Mouse (Mus musculus): Measurements from ENCODE around the gene Slc25a39.
A peak's percentile ranks its signal among the peaks of the same experiment; 100 is the strongest.
"Not testable (repeated sequence)": the region's sequence is repeated elsewhere in the genome, so short reads cannot be mapped to it uniquely, and the experiment has no call there.

The Slc25a39 gene

GRCm38 (mm10) chr11:102393719-102394420 lies 13.9 kb downstream of the Slc25a39 start:
- no peak for DNase-seq

- peak; percentile 40 to 57 for DNase-seq
Measured at GRCm38 (mm10) chr11:102393238-102393634, 14.5 kb downstream of the Slc25a39 start, which contains the start of gene Rundc3a. Rundc3a (plus strand) TSS chr11:102393403.

GRCm38 (mm10) chr11:102392441-102393237 lies 15.1 kb downstream of the Slc25a39 start:
- DNase-seq, result no peak

- not testable (repeated sequence) for DNase-seq
Measured at GRCm38 (mm10) chr11:102389436-102389835, 18.3 kb downstream of the Slc25a39 start.

GRCm38 (mm10) chr11:102386121-102386520 lies 21.6 kb downstream of the Slc25a39 start:
- DNase-seq, result no peak

GRCm38 (mm10) chr11:102385075-102385474 lies 22.7 kb downstream of the Slc25a39 start:
- no peak for DNase-seq

GRCm38 (mm10) chr11:102384418-102384817 lies 23.3 kb downstream of the Slc25a39 start:
- DNase-seq, result no peak

- DNase-seq, result no peak
Measured at GRCm38 (mm10) chr11:102383365-102384136, 24.2 kb downstream of the Slc25a39 start.

GRCm38 (mm10) chr11:102382794-102383193 lies 25.0 kb downstream of the Slc25a39 start:
- no peak for DNase-seq

GRCm38 (mm10) chr11:102381341-102382100 lies 26.2 kb downstream of the Slc25a39 start:
- no peak for DNase-seq

- no peak for DNase-seq
Measured at GRCm38 (mm10) chr11:102380091-102380490, 27.7 kb downstream of the Slc25a39 start.

- no peak for DNase-seq
Measured at GRCm38 (mm10) chr11:102377186-102377585, 30.6 kb downstream of the Slc25a39 start.

GRCm38 (mm10) chr11:102376196-102376835 lies 31.4 kb downstream of the Slc25a39 start:
- DNase-seq, result no peak

- DNase-seq, result no peak
Measured at GRCm38 (mm10) chr11:102375196-102376173, 32.3 kb downstream of the Slc25a39 start.

GRCm38 (mm10) chr11:102374108-102374725 lies 33.5 kb downstream of the Slc25a39 start:
- no peak for DNase-seq

GRCm38 (mm10) chr11:102373646-102374045 lies 34.1 kb downstream of the Slc25a39 start:
- no peak for DNase-seq

- DNase-seq, result no peak
Measured at GRCm38 (mm10) chr11:102372936-102373335, 34.8 kb downstream of the Slc25a39 start.

- no peak for DNase-seq
Measured at GRCm38 (mm10) chr11:102371926-102372685, 35.6 kb downstream of the Slc25a39 start.

GRCm38 (mm10) chr11:102370285-102370684 lies 37.5 kb downstream of the Slc25a39 start:
- DNase-seq, result no peak

Data from spleen, adult 18-20 months (tissue).